Mouse (Mus musculus) midbrain, embryonic 11.5 days (tissue): ENCODE measurements around the gene Tbc1d10a. TPM values are rescaled to one million over a fixed set of nuclear protein-coding genes. Genes with fewer than 3 reads are reported as not detected.

Experiments used
- ATAC-seq: fragments of 200-750 bp; cut with Nextera tagmentation; 2 replicates; pipeline ENCODE4 v1.8.0; 2017; ENCODE audit warnings: moderate TSS enrichment, moderate library complexity; ENCODE audit not compliant: low FRiP score
- DNase-seq: peaks from one replicate; pipeline ENCODE4 v3.0.0; 2015; ENCODE audit warnings: low spot score; ENCODE audit errors: missing footprints
- H3K27ac ChIP-seq: fragments of 300-500 bp; sonication (generic); 2 replicates; pipeline ENCODE4 v1.5.1; 2014; ENCODE audit warnings: low read depth, low read length
- H3K27me3 ChIP-seq: fragments of 300-500 bp; sonication (generic); 2 replicates; pipeline ENCODE4 v1.6.1; 2014; ENCODE audit warnings: mild to moderate bottlenecking, low read length, moderate library complexity, mixed read lengths; ENCODE audit not compliant: control insufficient read depth, insufficient read depth
- H3K36me3 ChIP-seq: fragments of 300-500 bp; sonication (generic); 2 replicates; pipeline ENCODE4 v1.6.1; 2014; ENCODE audit warnings: mild to moderate bottlenecking, low read length, moderate library complexity, mixed read lengths; ENCODE audit not compliant: control insufficient read depth, insufficient read depth
- H3K4me1 ChIP-seq: fragments of 300-500 bp; sonication (generic); 2 replicates; pipeline ENCODE4 v1.6.1; 2014; ENCODE audit warnings: low read length; ENCODE audit not compliant: control insufficient read depth, insufficient read depth
- H3K4me2 ChIP-seq: fragments of 300-500 bp; sonication (generic); 2 replicates; pipeline ENCODE4 v1.6.1; 2014; ENCODE audit warnings: mild to moderate bottlenecking, moderate library complexity
- H3K4me3 ChIP-seq: fragments of 300-500 bp; sonication (generic); 2 replicates; pipeline ENCODE4 v1.5.1; 2014; ENCODE audit warnings: low read depth, low read length
- H3K9ac ChIP-seq: fragments of 300-500 bp; sonication (generic); 2 replicates; pipeline ENCODE4 v1.6.1; 2014; ENCODE audit warnings: low read length
- H3K9me3 ChIP-seq: fragments of 300-500 bp; sonication (generic); 2 replicates; pipeline ENCODE4 v1.6.1; 2016; ENCODE audit warnings: low read length; ENCODE audit not compliant: control insufficient read depth
- WGBS: fragments of 180-500 bp; shearing (Covaris S2); extraction: QIAGEN DNeasy Blood & Tissue Kit; methylation state at CpG from one replicate; pipeline ENCODE4 v1.1.7; 2014; 5-methylcytosine and 5-hydroxymethylcytosine counted together
- polyA plus RNA-seq: library from polyadenylated mRNA; unstranded; fragments of >200 nt; fragmentation: Nextera tagmentation; extraction: Ambion mirVana; gene quantifications from 2 replicates; pipeline ENCODE4 v1.2.1, GENCODE M21; 2014

Tbc1d10a gene
- polyA plus RNA-seq, 1 experiment from 2014 or later, result 17.3 TPM

DNA sequence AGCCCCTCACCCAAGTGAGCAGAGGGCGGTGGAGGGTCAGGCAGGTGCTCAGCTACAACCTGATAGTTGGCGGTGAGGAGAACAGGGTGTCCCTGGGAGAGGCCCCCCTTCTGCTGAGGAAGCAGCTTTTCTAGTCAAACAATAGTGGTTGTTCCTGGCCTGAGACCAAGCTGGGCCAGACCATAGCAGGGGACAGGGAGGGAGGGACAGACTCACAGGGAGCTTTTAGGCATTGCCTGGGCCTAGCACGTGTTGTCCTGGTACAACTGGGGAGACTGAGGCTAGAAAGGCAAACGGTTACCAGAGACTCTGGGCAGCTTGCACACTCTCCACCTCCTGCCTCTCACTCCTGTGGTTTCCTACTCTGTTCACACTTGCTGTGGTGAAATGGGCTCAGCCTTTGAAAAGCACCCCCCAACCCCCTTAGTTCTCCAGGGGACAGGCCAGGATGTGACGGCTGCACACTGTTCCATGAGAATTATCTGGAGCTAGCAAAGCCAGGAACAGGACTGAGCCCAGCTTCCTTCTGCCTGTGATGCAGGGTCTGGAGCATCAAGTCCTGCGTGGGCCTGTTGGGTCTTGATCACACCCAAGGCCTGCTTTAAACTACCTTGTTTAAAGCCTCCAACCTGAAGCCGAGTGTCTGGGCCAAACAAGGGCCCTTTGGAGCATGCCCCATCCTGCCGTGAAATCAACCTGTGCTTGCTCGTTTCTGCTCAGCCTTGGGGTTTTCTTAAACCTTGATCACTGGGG, 29.8 kb downstream of the Tbc1d10a start:
- Histone ChIP-seq H3K27me3 (peaks cover 18% of the 10 kb centered on the region), H3K36me3 (peaks cover 4% of the 10 kb centered on the region; the same call in 1 of the 2 replicates), H3K9me3 (no peaks in the 10 kb centered on the region), H3K4me1 (peaks cover 5% of the 10 kb centered on the region; the same call in 1 of the 2 replicates), H3K4me2 (no peak overlapping the region), H3K27ac (no peak overlapping the region), H3K4me3 (no peak overlapping the region), H3K9ac (no peak overlapping the region)
- ATAC-seq (no peak), DNase-seq (no peak)
- WGBS, result 83% methylated on average over 9 of the region's 9 CpGs

DNA sequence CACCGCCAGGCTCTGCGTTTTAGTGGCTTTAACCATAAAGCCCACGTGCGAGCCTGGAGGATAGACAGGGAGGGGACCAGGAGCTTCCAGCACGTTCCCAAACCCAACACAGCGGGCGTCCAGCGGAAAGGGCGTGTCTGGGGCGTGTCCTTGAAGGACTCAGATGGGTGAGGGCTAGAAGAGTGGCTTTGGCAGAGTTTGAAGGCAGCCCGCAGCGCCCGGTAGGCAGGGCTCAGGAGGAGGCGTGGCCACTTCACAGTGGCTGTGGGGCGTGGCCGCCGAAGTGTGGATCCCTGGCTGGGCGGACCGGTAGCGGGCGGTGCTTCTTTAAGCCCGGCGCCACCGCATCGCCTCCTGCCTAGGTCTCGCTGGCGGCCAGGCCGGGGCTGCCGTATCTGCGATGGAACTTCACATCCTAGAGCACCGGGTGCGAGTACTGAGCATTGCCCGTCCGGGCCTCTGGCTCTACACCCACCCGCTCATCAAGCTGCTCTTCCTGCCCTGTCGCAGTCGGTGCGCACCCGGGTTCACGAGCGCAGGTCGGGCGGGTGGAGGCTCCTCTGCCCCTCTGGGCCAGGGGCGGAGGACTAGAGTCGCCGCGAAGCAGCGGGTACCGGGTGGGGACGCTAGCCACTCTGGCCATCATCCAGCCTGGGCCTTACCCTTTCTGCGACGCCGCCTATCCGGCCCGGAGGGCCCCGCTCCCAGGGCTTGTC, 31.5 kb downstream of the Tbc1d10a start, which contains the start of gene Castor1:
Gene Castor1, plus strand, starts transcription at position 312 of the 716 bp plus-strand sequence.
- H3K9ac ChIP-seq, result peak within 1 kb of the TSS; percentile 35; the same call in 1 of the 2 replicates
- H3K4me1 ChIP-seq, result peaks cover 5% of the 10 kb centered on the region; the same call in 1 of the 2 replicates
- H3K27ac ChIP-seq, result no peak within 1 kb of the TSS
- H3K4me2 ChIP-seq, result peak within 1 kb of the TSS; percentile 68
- DNase-seq (peak; percentile 95), ATAC-seq (peak; percentile 86)
- H3K4me3 ChIP-seq, result peak within 1 kb of the TSS; percentile 28
- peaks cover 4% of the 10 kb centered on the region; the same call in 1 of the 2 replicates for H3K36me3 ChIP-seq
- H3K9me3 ChIP-seq, result no peaks in the 10 kb centered on the region
- WGBS, result 3% methylated on average over 56 of the region's 56 CpGs
- H3K27me3 ChIP-seq, result peaks cover 18% of the 10 kb centered on the region

DNA sequence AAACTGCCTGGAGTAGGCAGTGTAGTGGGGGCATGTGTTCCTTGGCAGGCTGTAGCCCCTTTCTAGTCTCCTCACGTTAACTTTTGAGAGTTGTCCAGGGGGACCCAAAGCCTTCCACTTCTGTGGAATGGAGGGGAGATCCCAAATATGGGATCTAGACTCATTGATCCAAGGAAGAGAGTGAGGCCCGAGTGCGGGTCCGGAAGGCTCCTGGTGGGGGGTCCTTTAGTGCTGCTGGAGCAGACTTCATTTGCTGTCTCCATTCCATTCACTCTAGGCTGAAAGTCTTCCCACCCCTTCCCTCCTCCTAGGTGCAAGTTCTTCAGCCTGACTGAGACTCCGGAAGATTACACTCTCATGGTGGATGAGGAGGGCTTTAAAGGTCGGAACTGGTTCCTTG, 32.0 kb downstream of the Tbc1d10a start:
- peak; percentile 90 for DNase-seq
- H3K4me2 ChIP-seq, result peak overlapping the region; percentile 68
- H3K4me1 ChIP-seq, result peaks cover 5% of the 10 kb centered on the region; the same call in 1 of the 2 replicates
- H3K4me3 ChIP-seq, result peak overlapping the region; percentile 28
- H3K9me3 ChIP-seq, result no peaks in the 10 kb centered on the region
- peak overlapping the region; percentile 35; the same call in 1 of the 2 replicates for H3K9ac ChIP-seq
- no peak overlapping the region for H3K27ac ChIP-seq
- H3K36me3 ChIP-seq, result peaks cover 4% of the 10 kb centered on the region; the same call in 1 of the 2 replicates
- WGBS, result 3% methylated on average over 6 of the region's 6 CpGs
- ATAC-seq, result no peak
- H3K27me3 ChIP-seq, result peaks cover 18% of the 10 kb centered on the region

- no peak for ATAC-seq
Measured at GRCm38 (mm10) chr11:4219317-4219751, 32.7 kb downstream of the Tbc1d10a start.

DNA sequence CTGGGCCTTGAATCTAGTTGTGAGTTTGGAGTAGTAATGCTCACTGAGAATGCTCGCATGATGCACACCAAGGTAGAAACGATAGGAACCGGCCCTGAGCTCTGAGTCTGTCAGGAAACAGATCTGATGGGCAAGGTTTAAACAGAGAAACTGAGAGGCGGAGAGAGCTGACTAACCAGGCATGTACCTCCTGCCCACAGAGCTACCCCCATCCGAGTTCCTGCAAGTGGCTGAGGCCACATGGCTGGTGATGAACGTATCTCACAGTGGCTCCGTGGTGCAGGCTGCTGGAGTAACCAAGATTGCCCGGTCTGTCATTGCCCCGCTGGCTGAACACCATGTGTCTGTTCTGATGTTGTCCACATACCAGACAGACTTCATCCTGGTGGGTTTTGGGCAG, 33.3 kb downstream of the Tbc1d10a start:
- no peaks in the 10 kb centered on the region for H3K9me3 ChIP-seq
- peaks cover 1% of the 10 kb centered on the region; the same call in 1 of the 2 replicates for H3K36me3 ChIP-seq
- H3K4me2 ChIP-seq, result no peak overlapping the region
- peaks cover 5% of the 10 kb centered on the region; the same call in 1 of the 2 replicates for H3K4me1 ChIP-seq
- no peak for ATAC-seq
- no peak for DNase-seq
- no peak overlapping the region for H3K27ac ChIP-seq
- H3K4me3 ChIP-seq, result no peak overlapping the region
- 69% methylated on average over 9 of the region's 9 CpGs for WGBS
- peaks cover 18% of the 10 kb centered on the region for H3K27me3 ChIP-seq
- H3K9ac ChIP-seq, result no peak overlapping the region

More at GRCm38 (mm10) chr11:4219317-4219751, 32.7 kb downstream of the Tbc1d10a start:
- no peak overlapping the region for H3K9ac ChIP-seq
- H3K4me2 ChIP-seq, result no peak overlapping the region
- peaks cover 18% of the 10 kb centered on the region for H3K27me3 ChIP-seq
- DNase-seq, result no peak
- no peaks in the 10 kb centered on the region for H3K9me3 ChIP-seq
- WGBS, result 7% methylated on average over 2 of the region's 2 CpGs
- H3K4me1 ChIP-seq, result peaks cover 5% of the 10 kb centered on the region; the same call in 1 of the 2 replicates
- H3K27ac ChIP-seq, result no peak overlapping the region
- H3K36me3 ChIP-seq, result peaks cover 4% of the 10 kb centered on the region; the same call in 1 of the 2 replicates
- no peak overlapping the region for H3K4me3 ChIP-seq

GRCm38 (mm10) chr11:4220443-4221400, 34.1 kb downstream of the Tbc1d10a start:
- peak; percentile 96 for DNase-seq
- peak; percentile 58; the same call in 1 of the 2 replicates for ATAC-seq
- no peak overlapping the region for H3K4me2 ChIP-seq
- peaks cover 18% of the 10 kb centered on the region for H3K27me3 ChIP-seq
- H3K4me1 ChIP-seq, result peaks cover 5% of the 10 kb centered on the region; the same call in 1 of the 2 replicates
- 42% methylated on average over 28 of the region's 28 CpGs for WGBS
- no peak overlapping the region for H3K9ac ChIP-seq
- no peaks in the 10 kb centered on the region for H3K9me3 ChIP-seq
- no peak overlapping the region for H3K27ac ChIP-seq
- H3K4me3 ChIP-seq, result no peak overlapping the region
- no peaks in the 10 kb centered on the region for H3K36me3 ChIP-seq

DNA sequence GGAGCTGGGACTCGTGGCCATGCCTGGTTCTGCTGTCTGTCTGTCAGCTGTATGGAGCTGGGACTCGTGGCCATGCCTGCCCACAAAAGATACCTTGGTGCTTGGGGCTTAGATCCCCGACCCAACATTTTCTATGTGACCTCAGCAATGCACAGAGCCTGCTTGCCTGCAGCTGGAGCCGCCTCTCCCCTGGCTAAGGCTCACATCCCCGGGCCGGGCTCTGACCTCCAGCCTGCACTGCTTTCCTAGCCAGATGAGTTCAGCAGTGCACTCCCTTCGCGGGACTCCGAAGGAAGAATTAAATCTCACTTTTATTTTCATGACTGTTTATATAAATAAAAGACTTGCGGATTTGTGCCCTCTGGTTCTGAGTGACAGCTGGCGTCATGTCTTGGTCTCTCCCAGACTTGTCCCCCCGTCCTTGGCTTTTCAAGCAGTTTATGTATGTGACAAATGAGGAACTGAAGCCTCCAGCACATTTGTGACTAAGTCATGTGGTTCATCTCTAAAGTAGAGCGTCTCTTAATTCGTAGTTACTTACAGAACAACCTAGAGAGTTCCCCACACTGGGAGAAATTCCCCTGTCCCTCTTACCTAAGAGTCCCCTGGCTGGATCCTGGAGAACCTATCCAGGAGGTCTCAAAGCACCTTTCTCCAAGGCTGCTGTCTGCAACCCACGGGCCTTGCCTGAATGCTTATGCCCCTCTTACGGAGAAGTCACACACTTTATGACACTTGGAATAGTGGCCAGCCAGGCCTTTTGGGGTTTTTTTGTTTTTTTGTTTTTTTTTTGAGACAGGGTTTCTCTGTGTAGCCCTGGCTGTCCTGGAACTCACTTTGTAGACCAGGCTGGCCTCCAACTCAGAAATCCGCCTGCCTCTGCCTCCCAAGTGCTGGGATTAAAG, 35.7 kb downstream of the Tbc1d10a start:
- peaks cover 5% of the 10 kb centered on the region; the same call in 1 of the 2 replicates for H3K4me1 ChIP-seq
- no peaks in the 10 kb centered on the region for H3K9me3 ChIP-seq
- DNase-seq (no peak), ATAC-seq (no peak)
- H3K36me3 ChIP-seq, result no peaks in the 10 kb centered on the region
- H3K4me2 ChIP-seq, result no peak overlapping the region
- WGBS, result 80% methylated on average over 17 of the region's 17 CpGs
- H3K27ac ChIP-seq, result no peak overlapping the region
- no peak overlapping the region for H3K4me3 ChIP-seq
- H3K9ac ChIP-seq, result no peak overlapping the region
- peaks cover 18% of the 10 kb centered on the region for H3K27me3 ChIP-seq
